In genomic region chr4:39527492-39527891, GRCm38 (mm10) we compare ENCODE assay signal across 19 mouse cellular contexts.
DNase-seq lines count a peak whose midpoint lies in the region; ATAC-seq and TF ChIP-seq lines count a peak whose summit lies in the region.
"Had no signal": no experiment of that assay in that cellular context is flagged by ENCODE, and none has a peak within 500 bp of the region (broad histone marks: within the 10 kb centered on the region; RNA-seq: fewer than 3 reads in every experiment).

No protein-coding gene starts in this region.

- no peak overlapping the region for H3K4me3 ChIP-seq in forebrain, embryonic 12.5 days (replicated peaks)
- H3K4me3 ChIP-seq in forebrain, embryonic 10.5 days: no peak overlapping the region
- no peak overlapping the region for H3K4me3 ChIP-seq in forebrain, embryonic 14.5 days (ENCODE audit: low read depth, low read length)
- no peak overlapping the region for H3K4me3 ChIP-seq in forebrain, postnatal 0 days (ENCODE audit: low read depth, low read length)
- H3K4me3 ChIP-seq: embryonic facial prominence, embryonic 13.5 days; embryonic facial prominence, embryonic 15.5 days; erythroblast, embryonic 14.5 days; gastrocnemius, adult 2 months had no signal

- ATAC-seq in forebrain, embryonic 12.5 days (ENCODE audit: low FRiP score): peak; percentile 62; the same call in 1 of the 2 replicates
- no peak for ATAC-seq in forebrain, embryonic 14.5 days
- no peak for ATAC-seq in forebrain, postnatal 0 days

- no peaks in the 10 kb centered on the region for H3K36me3 ChIP-seq in forebrain, embryonic 12.5 days (replicated peaks)
- H3K36me3 ChIP-seq in forebrain, embryonic 10.5 days (replicated peaks): no peaks in the 10 kb centered on the region
- no peaks in the 10 kb centered on the region for H3K36me3 ChIP-seq in forebrain, embryonic 14.5 days (ENCODE audit: control insufficient read depth, insufficient read depth, low read length)
- no peaks in the 10 kb centered on the region for H3K36me3 ChIP-seq in forebrain, postnatal 0 days (ENCODE audit: insufficient read depth)
- H3K36me3 ChIP-seq: embryonic facial prominence, embryonic 13.5 days; embryonic facial prominence, embryonic 15.5 days had no signal

- H3K27me3 ChIP-seq in forebrain, embryonic 12.5 days: no peaks in the 10 kb centered on the region
- no peaks in the 10 kb centered on the region for H3K27me3 ChIP-seq in forebrain, embryonic 10.5 days (ENCODE audit: poor library complexity, severe bottlenecking)
- no peaks in the 10 kb centered on the region for H3K27me3 ChIP-seq in forebrain, embryonic 14.5 days (replicated peaks; ENCODE audit: control insufficient read depth, insufficient read depth, low read length)
- no peaks in the 10 kb centered on the region for H3K27me3 ChIP-seq in forebrain, postnatal 0 days (ENCODE audit: insufficient read depth, low read length)
- H3K27me3 ChIP-seq: embryonic facial prominence, embryonic 13.5 days; embryonic facial prominence, embryonic 15.5 days had no signal

- DNase-seq in forebrain, embryonic 10.5 days (ENCODE audit: extremely low spot score, low spot score): no peak
- peak; percentile 39 for DNase-seq in forebrain, embryonic 14.5 days (ENCODE audit: low spot score)
- no peak for DNase-seq in forebrain, postnatal 0 days
- DNase-seq in adrenal gland, adult 2 months: no peak
- DNase-seq: adrenal gland, adult 8-10 months; adrenal gland, postnatal 14 days; adrenal gland, postnatal 36 days; cerebellum, adult 11 months; cerebellum, adult 18-20 months; cerebellum, adult 8-10 months; cerebellum, adult 9-11 months; cerebellum, postnatal 14 days; cerebellum, postnatal 36 days; embryo, embryonic 11 days; gastrocnemius, adult 2 months had no signal

- no peak overlapping the region for H3K4me2 ChIP-seq in forebrain, embryonic 12.5 days
- no peak overlapping the region for H3K4me2 ChIP-seq in forebrain, embryonic 14.5 days (ENCODE audit: low read length)
- no peak overlapping the region for H3K4me2 ChIP-seq in forebrain, postnatal 0 days (ENCODE audit: low read depth)
- H3K4me2 ChIP-seq: embryonic facial prominence, embryonic 13.5 days; embryonic facial prominence, embryonic 15.5 days had no signal

- H3K9me3 ChIP-seq in forebrain, embryonic 12.5 days: no peaks in the 10 kb centered on the region
- H3K9me3 ChIP-seq in forebrain, embryonic 10.5 days: no peaks in the 10 kb centered on the region
- no peaks in the 10 kb centered on the region for H3K9me3 ChIP-seq in forebrain, embryonic 14.5 days (replicated peaks; ENCODE audit: control insufficient read depth, low read length)
- H3K9me3 ChIP-seq in forebrain, postnatal 0 days (ENCODE audit: low read length): no peaks in the 10 kb centered on the region
- H3K9me3 ChIP-seq: embryonic facial prominence, embryonic 13.5 days; embryonic facial prominence, embryonic 15.5 days had no signal

- no peak for TF ChIP-seq CTCF in forebrain, postnatal 0 days (IDR thresholded peaks at IDR 0.05; ENCODE audit: low read depth)

- H3K9ac ChIP-seq in forebrain, embryonic 12.5 days: no peak overlapping the region
- H3K9ac ChIP-seq in forebrain, embryonic 14.5 days (ENCODE audit: low read length): no peak overlapping the region
- no peak overlapping the region for H3K9ac ChIP-seq in forebrain, postnatal 0 days
- H3K9ac ChIP-seq: embryonic facial prominence, embryonic 13.5 days; embryonic facial prominence, embryonic 15.5 days had no signal

- WGBS in forebrain, embryonic 12.5 days: 66% methylated on average over 2 of the region's 2 CpGs
- 79% methylated on average over 2 of the region's 2 CpGs for WGBS in forebrain, embryonic 10.5 days
- WGBS in forebrain, embryonic 14.5 days: 36% methylated on average over 2 of the region's 2 CpGs
- 44% methylated on average over 2 of the region's 2 CpGs for WGBS in forebrain, postnatal 0 days

- H3K27ac ChIP-seq in forebrain, embryonic 12.5 days: no peak overlapping the region
- no peak overlapping the region for H3K27ac ChIP-seq in forebrain, embryonic 10.5 days
- H3K27ac ChIP-seq in forebrain, embryonic 14.5 days (ENCODE audit: low read depth, low read length): no peak overlapping the region
- H3K27ac ChIP-seq in forebrain, postnatal 0 days (ENCODE audit: low read depth, low read length): no peak overlapping the region
- H3K27ac ChIP-seq: embryonic facial prominence, embryonic 13.5 days; embryonic facial prominence, embryonic 15.5 days; gastrocnemius, adult 2 months had no signal

- H3K4me1 ChIP-seq in forebrain, embryonic 12.5 days: no peaks in the 10 kb centered on the region
- H3K4me1 ChIP-seq in forebrain, embryonic 10.5 days: no peaks in the 10 kb centered on the region
- no peaks in the 10 kb centered on the region for H3K4me1 ChIP-seq in forebrain, embryonic 14.5 days (ENCODE audit: control insufficient read depth, insufficient read depth, low read length)
- H3K4me1 ChIP-seq in forebrain, postnatal 0 days (ENCODE audit: insufficient read depth): no peaks in the 10 kb centered on the region
- H3K4me1 ChIP-seq: embryonic facial prominence, embryonic 13.5 days; embryonic facial prominence, embryonic 15.5 days had no signal
